Mouse (Mus musculus): ENCODE results near the gene Esp3. TPM values are rescaled to one million over a fixed set of nuclear protein-coding genes. Genes with fewer than 3 reads are reported as not detected.
"Not testable (repeated sequence)": the region's sequence is repeated elsewhere in the genome, so short reads cannot be mapped to it uniquely, and the experiment has no call there.

Gene Esp3
- polyA plus RNA-seq (2015; fragmentation: Nextera tagmentation; extraction: Ambion mirVana), result not detected in 2 replicates

DNA sequence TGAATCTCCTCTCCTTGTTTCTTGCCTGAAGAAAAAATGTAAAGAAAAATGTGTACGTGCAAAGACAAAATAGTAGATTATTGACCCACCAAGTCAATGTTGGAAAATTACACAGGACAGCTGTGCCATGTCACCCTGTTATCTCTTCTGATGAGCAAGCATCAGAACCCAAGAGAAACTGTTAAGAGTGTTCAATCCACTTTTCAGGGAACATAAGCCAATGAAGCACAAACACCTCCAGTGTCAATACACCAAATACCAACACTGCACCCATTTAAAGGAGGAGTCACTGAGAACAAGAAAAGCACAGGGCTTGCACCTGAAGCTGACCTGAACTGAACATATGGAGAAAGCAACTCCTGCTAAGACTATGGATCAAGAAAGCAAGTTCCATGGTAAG is at the start of gene Esp3:
Gene Esp3 (plus strand): TSS at position 301 of the 400 bp plus-strand sequence.
- not testable (repeated sequence) for H3K9ac ChIP-seq (ENCODE audit: low read depth, low read length); H3K4me2 ChIP-seq (ENCODE audit: low read depth, low read length); H3K4me3 ChIP-seq (ENCODE audit: low read depth, low read length); H3K9me3 ChIP-seq (replicated peaks; ENCODE audit: control insufficient read depth, low read length); ATAC-seq (ENCODE audit: low read depth); H3K4me1 ChIP-seq (ENCODE audit: control insufficient read depth, low read depth, low read length); H3K36me3 ChIP-seq (ENCODE audit: control insufficient read depth, insufficient read depth); H3K27me3 ChIP-seq (ENCODE audit: control insufficient read depth, insufficient read depth, low read depth, low read length); H3K27ac ChIP-seq (ENCODE audit: low read length)
- 67% methylated on average over 1 of the region's 1 CpGs for WGBS (ENCODE audit: insufficient replicate concordance)

DNA sequence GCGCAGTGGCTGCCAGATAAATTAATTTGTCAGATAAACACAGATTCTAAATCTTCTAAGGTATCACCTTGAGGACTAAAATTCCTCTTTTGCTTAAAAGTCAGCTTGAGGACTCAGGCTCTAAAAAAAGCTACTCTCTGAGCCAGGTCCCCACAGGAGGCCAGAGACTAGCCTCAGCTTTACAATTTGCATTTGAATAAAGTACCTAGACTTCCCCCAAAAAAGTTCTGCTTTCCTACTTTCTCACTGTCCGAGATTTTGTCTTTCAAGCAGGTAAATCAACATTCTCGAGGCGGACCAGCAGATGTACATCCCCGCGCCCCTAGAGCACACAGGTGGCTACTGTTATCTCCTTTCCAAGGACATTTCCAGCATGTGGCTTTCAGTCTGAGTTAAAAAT is 48.0 kb upstream of the Esp3 start:
- not testable (repeated sequence) for H3K4me3 ChIP-seq (ENCODE audit: low read depth, low read length); H3K36me3 ChIP-seq (ENCODE audit: control insufficient read depth, insufficient read depth); H3K4me1 ChIP-seq (ENCODE audit: control insufficient read depth, low read depth, low read length); H3K9ac ChIP-seq (ENCODE audit: low read depth, low read length); H3K9me3 ChIP-seq (replicated peaks; ENCODE audit: control insufficient read depth, low read length); H3K4me2 ChIP-seq (ENCODE audit: low read depth, low read length); H3K27me3 ChIP-seq (ENCODE audit: control insufficient read depth, insufficient read depth, low read depth, low read length); ATAC-seq (ENCODE audit: low read depth); H3K27ac ChIP-seq (ENCODE audit: low read length)
- 44% methylated on average over 6 of the region's 6 CpGs for WGBS (ENCODE audit: insufficient replicate concordance)

DNA sequence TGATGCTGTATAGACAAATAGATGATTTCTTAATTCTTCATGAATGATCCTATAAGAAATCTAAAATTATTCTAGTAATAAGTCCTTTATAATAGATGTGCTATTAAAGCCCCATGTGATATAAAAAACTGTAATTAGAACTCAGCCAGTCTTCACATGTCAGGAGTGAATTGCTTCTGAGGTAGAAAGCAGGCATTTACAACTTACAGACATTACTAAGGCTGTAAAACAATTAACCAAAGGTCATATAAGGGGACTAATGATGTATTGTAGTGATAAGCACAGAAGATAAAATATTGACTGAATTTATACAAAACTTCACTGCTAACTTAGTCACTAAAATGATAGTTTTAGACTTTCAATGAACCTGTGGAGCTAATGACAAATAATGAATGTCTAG is 40.6 kb upstream of the Esp3 start:
- no peaks in the 10 kb centered on the region for H3K9me3 ChIP-seq (replicated peaks; ENCODE audit: control insufficient read depth, low read length)
- no peak overlapping the region for H3K9ac ChIP-seq (ENCODE audit: low read depth, low read length)
- no peak for ATAC-seq (ENCODE audit: low read depth)
- H3K27me3 ChIP-seq (ENCODE audit: control insufficient read depth, insufficient read depth, low read depth, low read length), result no peaks in the 10 kb centered on the region
- H3K4me3 ChIP-seq (ENCODE audit: low read depth, low read length), result no peak overlapping the region
- H3K36me3 ChIP-seq (ENCODE audit: control insufficient read depth, insufficient read depth), result no peaks in the 10 kb centered on the region
- H3K4me2 ChIP-seq (ENCODE audit: low read depth, low read length), result no peak overlapping the region
- no peaks in the 10 kb centered on the region for H3K4me1 ChIP-seq (ENCODE audit: control insufficient read depth, low read depth, low read length)
- H3K27ac ChIP-seq (ENCODE audit: low read length), result no peak overlapping the region

DNA sequence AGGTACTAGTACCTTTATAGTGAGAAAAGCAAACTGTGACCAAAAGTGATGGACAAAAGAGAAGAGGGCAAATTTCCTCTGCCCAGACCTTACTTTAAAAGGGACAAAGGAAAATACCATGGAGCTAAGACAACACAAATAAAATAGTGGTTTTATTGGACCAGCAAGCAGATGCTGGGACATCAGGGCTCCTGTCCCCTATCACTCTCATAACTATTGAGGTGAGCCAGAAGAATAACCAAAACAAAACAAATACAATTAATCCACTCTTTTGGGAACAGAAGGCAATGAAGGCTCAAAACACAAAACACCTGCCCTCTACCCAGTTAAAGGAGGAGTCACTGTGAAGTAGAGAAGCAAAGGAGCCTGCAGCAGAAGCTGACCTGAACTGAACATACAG is 33.6 kb upstream of the Esp3 start, which contains the start of gene Esp4:
Gene Esp4 (plus strand): TSS at position 301 of the 400 bp plus-strand sequence.
- Histone ChIP-seq H3K4me1 (ENCODE audit: control insufficient read depth, low read depth, low read length) (no peaks in the 10 kb centered on the region), H3K9ac (ENCODE audit: low read depth, low read length) (no peak within 1 kb of the TSS), H3K27ac (ENCODE audit: low read length) (no peak within 1 kb of the TSS), H3K4me2 (ENCODE audit: low read depth, low read length) (no peak within 1 kb of the TSS), H3K9me3 (replicated peaks; ENCODE audit: control insufficient read depth, low read length) (no peaks in the 10 kb centered on the region), H3K27me3 (ENCODE audit: control insufficient read depth, insufficient read depth, low read depth, low read length) (no peaks in the 10 kb centered on the region), H3K4me3 (ENCODE audit: low read depth, low read length) (no peak within 1 kb of the TSS), H3K36me3 (ENCODE audit: control insufficient read depth, insufficient read depth) (no peaks in the 10 kb centered on the region)
- ATAC-seq (ENCODE audit: low read depth), result no peak

DNA sequence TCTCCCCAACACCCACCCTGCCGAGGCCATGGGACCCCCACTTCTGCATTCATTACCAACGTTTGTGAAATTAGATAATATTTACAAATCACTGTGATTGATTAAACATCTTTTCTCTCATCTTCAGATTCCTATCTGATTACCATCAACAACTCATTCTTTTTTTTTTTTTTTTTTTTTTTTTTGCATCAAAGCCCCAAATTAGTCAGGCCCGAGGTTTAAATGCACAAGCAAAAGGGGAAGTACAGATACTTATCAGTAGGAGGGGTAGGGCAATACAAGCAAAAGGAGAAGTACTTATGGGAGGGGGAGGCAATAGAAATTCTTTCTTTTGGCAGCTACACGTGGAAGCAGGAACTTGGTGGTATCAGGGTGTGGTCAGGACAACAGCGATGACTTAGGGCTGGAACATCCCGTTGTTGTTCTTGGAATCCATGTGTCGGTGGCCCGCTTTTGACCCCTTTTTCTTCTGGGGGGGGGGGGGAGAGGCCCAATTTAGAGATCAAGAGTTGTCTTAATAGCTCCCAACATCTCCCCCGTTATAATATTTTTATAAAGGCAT is 30.3 kb downstream of the Esp3 start:
- not testable (repeated sequence) for H3K9me3 ChIP-seq (replicated peaks; ENCODE audit: control insufficient read depth, low read length); H3K27ac ChIP-seq (ENCODE audit: low read length); H3K9ac ChIP-seq (ENCODE audit: low read depth, low read length); H3K4me2 ChIP-seq (ENCODE audit: low read depth, low read length); H3K27me3 ChIP-seq (ENCODE audit: control insufficient read depth, insufficient read depth, low read depth, low read length); H3K36me3 ChIP-seq (ENCODE audit: control insufficient read depth, insufficient read depth); H3K4me1 ChIP-seq (ENCODE audit: control insufficient read depth, low read depth, low read length); H3K4me3 ChIP-seq (ENCODE audit: low read depth, low read length); ATAC-seq (ENCODE audit: low read depth)
- 27% methylated on average over 9 of the region's 9 CpGs for WGBS (ENCODE audit: insufficient replicate concordance)

DNA sequence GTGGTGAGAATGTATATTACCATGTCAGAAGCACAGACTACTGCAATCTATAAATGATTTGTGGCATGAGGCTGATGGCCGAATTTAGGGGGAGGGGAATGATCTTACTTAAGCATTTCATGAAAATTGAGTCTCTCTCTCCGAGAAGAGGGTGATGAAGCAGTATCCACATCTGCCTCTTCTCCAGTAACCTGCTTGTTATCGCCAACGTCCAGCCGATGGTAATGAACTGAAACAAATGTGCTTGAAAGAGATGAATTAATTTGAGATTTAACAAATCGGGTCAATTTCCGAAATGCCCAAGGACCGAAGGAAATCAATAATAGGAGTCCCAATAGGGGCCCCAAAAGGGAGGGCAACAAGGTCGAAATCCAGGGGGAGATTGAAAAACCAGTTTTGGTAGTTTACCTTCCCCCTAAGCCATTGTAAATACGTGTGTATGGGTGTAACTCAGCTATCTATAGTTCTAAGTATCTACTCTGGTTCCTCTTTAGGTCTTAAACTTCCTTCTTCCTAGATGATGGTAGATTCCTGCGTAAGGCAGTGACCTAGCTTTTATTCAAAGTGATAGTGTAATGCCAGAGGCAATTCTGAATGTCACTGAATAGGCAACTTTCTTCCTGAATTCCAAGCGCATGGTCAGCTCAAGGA is 31.4 kb downstream of the Esp3 start:
- not testable (repeated sequence) for H3K4me3 ChIP-seq (ENCODE audit: low read depth, low read length); ATAC-seq (ENCODE audit: low read depth)
- 63% methylated on average over 12 of the region's 12 CpGs for WGBS (ENCODE audit: insufficient replicate concordance)

More for the DNA sequence above, 31.4 kb downstream of the Esp3 start:
- not testable (repeated sequence) for H3K4me1 ChIP-seq (ENCODE audit: control insufficient read depth, low read depth, low read length); H3K9ac ChIP-seq (ENCODE audit: low read depth, low read length); H3K4me2 ChIP-seq (ENCODE audit: low read depth, low read length); H3K27me3 ChIP-seq (ENCODE audit: control insufficient read depth, insufficient read depth, low read depth, low read length); H3K9me3 ChIP-seq (replicated peaks; ENCODE audit: control insufficient read depth, low read length); H3K27ac ChIP-seq (ENCODE audit: low read length); H3K36me3 ChIP-seq (ENCODE audit: control insufficient read depth, insufficient read depth)

Other genes with a start within 250 kb of the Esp3 start
- not detected in 2 replicates for gene Esp8, start 112.1 kb upstream of the Esp3 start, polyA plus RNA-seq (2015; fragmentation: Nextera tagmentation; extraction: Ambion mirVana)
- gene Esp6, start 70.6 kb upstream of the Esp3 start, polyA plus RNA-seq (2015; fragmentation: Nextera tagmentation; extraction: Ambion mirVana), result not detected in 2 replicates
- not detected in 2 replicates for gene Esp4, start 33.5 kb upstream of the Esp3 start, polyA plus RNA-seq (2015; fragmentation: Nextera tagmentation; extraction: Ambion mirVana)
- not detected in 2 replicates for gene Esp1, start 95.0 kb downstream of the Esp3 start, polyA plus RNA-seq (2015; fragmentation: Nextera tagmentation; extraction: Ambion mirVana)
- 0.08 and 0.27 TPM in 2 replicates for gene Crisp2, start 174.9 kb downstream of the Esp3 start, polyA plus RNA-seq (2015; fragmentation: Nextera tagmentation; extraction: Ambion mirVana)
- gene Rhag, start 179.1 kb downstream of the Esp3 start, polyA plus RNA-seq (2015; fragmentation: Nextera tagmentation; extraction: Ambion mirVana), result 223 and 224 TPM in 2 replicates
- gene 9130008F23Rik, start 248.5 kb downstream of the Esp3 start, polyA plus RNA-seq (2015; fragmentation: Nextera tagmentation; extraction: Ambion mirVana), result 0.08 and 0.30 TPM in 2 replicates

All from liver, embryonic 16.5 days (tissue).